Mouse (Mus musculus): ENCODE measurements at regions not wholly inside any gene's neighbourhood (a gene's known extent, or its start where the extent isn't known, plus 50 kb on each side); places are given as distances from the start of the nearest gene placed in this dataset.
A peak's percentile ranks its signal among the peaks of the same experiment; 100 is the strongest.

DNA sequence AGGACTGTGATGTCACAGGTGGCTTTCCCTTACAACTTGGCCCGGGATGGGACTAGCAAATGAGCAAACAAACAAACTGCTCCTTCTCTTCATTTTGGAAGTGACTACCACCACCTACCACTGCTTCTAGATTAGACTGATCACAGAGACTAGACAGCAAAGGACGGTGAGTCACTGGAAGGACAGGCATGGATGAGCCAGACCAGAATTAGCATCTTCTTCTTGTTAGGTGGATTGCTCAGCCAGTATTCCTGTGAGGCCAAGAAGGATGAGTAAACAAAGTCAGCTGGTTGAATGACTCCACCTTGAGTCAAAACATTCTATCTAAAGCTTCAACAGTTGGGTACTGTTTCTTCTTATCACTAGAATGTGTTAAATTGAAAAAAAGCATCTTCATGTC lies 385.1 kb upstream of the Mon1b start:
- no peak for ATAC-seq (ENCODE audit: insufficient number of reproducible peaks, low FRiP score, low TSS enrichment)

DNA sequence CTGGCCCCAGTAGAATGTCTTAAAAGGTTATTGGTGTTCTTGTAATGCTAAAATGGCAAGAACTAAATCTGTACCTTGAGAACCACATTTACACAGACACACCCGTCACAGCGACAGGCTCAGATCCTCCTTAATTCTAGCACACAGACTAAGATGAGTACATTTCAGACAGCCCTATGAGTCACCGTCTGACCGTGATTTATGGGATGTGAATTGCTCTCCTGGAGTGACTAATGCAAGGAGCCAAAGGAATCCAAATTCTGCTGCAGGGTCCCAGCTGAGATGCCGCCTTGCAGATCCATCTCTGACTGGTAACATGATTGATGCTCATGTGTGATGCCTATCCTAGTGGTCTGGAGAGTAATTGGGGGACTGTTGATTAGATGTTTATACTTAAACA lies 381.3 kb upstream of the Mon1b start:
- ATAC-seq (ENCODE audit: insufficient number of reproducible peaks, low FRiP score, low TSS enrichment), result no peak

DNA sequence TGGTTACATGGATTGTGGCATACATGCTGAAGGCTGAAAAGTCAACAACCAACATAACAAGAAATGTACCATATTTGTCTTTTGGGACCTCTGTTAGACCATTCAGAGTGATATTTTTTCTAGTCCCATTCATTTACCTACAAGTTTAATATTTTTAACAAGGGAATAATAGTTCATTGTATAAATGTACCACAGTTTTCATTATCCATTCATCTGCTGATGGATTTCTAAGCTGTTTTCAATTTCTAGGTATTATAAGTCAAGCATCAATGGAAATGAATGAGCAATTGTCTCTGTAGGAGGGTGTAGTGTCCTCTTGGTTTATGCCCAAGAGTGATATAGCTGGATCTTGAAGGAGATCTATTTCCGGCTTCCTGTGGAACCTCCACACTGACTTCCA lies 375.9 kb upstream of the Mon1b start:
- ATAC-seq (ENCODE audit: insufficient number of reproducible peaks, low FRiP score, low TSS enrichment), result no peak

DNA sequence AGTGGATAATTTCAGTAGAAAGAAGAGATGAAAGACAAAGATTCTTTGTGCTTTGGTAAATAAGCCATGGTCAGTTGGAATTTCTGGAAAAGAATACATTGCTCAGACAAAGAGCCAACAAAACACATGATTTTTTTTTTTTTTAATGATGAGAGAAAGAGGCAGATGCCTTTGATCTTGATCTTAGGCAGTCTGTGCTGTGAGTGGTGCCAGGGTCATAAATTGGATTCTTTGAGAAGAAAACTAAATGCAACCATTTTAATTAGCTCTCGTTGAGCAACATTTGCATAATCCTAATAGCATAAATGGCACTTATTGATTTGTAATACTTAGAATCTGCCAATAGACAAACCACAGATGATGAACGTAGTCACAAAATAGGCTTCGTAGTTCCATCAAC lies 372.1 kb upstream of the Mon1b start:
- ATAC-seq (ENCODE audit: insufficient number of reproducible peaks, low FRiP score, low TSS enrichment), result no peak

DNA sequence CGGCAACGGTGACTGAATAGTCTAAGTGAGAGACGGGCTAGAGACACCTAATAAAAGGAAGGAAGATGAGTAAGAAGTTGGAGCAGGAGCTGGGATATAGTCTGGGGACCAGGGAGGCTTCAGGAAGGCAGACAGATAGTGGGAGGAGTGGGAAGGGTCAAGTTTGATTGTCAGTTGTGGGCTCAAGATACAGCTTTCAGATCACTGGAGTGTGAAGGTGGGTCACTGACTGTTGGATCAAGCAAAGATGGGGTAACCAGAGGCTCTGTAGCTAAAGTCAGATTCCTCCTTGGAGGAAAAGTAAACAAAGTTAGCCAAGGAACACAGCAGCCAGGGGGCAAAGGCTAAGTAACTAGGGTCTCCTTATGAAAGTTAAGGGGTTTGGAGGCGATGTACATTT lies 364.1 kb upstream of the Mon1b start:
- ATAC-seq (ENCODE audit: insufficient number of reproducible peaks, low FRiP score, low TSS enrichment), result no peak

DNA sequence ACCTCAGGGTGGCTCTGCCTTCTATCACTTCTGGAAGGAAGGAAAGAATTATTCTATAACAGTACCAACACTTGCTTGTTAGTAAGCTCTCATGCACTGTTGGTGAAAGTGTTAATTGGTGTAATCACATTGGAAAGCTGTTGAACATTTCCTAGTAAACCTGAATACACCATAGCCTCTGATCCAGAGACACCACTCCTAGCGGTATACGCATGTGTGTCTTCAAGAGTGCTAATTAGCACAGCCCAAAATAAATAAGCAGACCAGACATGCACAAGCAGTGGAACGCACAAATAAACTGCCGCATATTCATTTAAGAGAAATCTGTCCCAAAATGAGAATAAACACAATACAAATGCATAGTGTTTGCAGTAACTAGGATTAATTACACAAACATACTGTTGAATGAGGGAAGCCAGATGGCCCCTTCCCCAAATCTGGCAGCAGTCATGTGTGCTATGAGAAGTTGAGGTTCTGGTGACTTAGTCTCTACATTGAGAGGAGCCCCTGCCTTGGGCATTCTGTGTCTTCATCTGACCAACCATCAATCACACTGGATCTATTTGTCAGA lies 335.0 kb upstream of the Mon1b start:
- no peak for ATAC-seq (ENCODE audit: insufficient number of reproducible peaks, low FRiP score, low TSS enrichment)

DNA sequence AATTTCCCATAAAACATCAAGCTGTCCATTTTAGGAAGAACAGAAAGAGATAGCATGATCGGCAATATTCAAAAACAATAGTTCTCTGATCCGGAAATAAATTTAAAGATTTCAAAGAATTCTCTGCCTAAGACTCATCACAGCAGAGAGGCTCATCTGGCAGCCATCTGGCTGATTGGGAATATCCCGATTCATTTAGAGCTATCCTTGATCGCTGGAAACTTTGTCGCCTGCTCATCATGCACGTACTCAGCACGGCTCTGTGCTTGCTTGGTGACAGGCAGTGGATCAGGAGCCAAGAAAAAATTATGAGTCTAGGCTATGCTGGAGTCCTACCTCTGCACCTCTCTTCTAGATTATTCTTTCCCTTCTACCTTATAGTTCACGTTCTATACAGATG lies 332.0 kb upstream of the Mon1b start:
- no peak for ATAC-seq (ENCODE audit: insufficient number of reproducible peaks, low FRiP score, low TSS enrichment)

DNA sequence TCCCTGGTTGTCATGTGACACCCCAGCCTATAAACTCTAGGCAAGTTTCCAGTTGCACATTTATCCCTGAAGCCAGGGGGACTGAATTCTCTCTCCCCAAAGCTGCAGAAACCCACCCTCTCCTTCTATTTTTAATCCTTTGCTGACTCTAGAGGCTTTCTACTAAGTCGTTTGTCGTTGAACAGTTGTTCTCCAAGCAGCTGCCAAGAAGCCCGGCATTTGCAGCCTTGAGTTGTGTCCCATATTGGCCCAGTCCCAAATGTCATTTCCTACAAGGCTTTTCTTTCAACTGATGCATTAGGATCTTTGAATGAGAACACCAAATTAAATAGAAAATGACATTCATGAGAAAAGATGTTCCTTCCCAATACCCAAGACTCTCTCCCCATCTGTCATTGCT lies 318.2 kb upstream of the Mon1b start:
- no peak for ATAC-seq (ENCODE audit: insufficient number of reproducible peaks, low FRiP score, low TSS enrichment)

DNA sequence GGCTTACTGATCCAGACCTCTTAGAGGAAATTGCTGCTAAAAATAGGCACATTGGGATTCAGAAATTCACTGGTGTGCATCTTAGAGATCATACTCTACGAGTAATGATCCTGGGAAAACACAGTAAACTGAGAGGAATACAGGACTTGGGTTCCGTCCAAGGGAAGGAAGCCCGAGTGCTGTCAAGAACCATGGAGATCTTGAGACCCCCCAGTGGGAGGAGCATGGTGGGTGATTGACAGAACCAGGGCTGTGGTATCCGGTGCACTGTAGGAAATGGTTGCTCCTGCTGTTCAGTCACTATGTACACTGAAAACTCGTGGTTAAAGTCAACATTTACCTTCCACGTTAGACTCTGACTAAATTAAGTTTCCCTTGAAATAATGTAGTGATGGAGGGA lies 303.8 kb upstream of the Mon1b start:
- ATAC-seq (ENCODE audit: insufficient number of reproducible peaks, low FRiP score, low TSS enrichment), result 0 out of 2 replicates have a peak, but pooled peaks have one; percentile 40

DNA sequence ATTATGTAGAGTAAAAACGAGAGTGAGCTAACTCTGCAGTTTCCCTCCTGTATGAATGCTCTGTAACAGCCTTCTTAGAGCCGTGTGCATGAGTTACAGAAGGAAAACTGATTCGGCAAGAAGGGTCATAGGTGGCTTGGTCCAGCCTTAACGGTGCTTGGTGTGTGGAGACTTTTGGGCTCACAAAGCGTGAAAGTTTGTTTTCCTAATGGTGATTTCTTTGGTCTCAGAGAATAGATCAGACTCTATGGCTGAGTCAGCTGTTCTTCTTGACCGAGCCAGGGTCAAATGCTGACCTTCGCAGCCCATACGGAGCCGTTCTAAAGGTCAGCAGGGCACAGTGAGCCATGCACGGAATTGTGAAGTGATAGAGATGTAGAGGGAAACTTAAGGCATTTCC lies 294.1 kb upstream of the Mon1b start:
- no peak for ATAC-seq (ENCODE audit: insufficient number of reproducible peaks, low FRiP score, low TSS enrichment)

DNA sequence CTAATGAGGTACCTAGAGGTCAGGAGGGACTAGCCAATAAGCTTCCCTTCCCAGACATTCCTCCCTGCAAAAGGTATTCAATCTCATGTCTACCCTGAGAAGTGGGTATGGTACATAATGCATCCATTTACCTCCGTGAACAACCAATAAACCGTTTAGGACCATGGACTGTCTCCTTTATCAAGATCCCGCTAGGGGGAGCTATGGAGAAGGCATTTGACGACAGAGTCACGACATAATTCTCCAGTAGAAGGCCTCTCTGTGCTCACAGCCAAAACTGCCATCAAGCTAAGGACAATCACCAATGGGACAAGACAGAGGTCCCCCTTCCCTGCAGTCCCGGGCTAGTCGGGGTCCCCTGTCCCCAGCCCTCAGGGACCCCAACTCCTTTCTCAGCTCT lies 273.5 kb upstream of the Mon1b start:
- ATAC-seq (ENCODE audit: insufficient number of reproducible peaks, low FRiP score, low TSS enrichment), result no peak

DNA sequence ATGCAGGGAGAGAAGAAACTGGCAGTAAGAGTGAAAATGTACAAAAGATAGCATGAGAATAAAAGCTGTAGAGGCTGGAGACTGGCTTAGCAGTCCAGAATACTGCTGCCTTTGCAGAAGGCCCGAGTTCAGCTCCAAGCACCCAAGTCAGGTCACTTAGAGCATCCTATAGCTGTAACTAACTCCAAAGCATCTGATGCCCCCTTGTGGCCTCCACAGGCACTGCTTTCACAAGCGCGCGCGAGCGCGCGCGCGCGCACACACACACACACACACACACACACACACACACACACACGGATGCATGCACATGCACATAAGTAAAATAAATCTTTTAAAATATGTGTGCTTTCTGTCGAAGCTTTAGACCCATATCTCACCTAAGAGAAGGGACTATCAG lies 271.2 kb upstream of the Mon1b start:
- no peak for ATAC-seq (ENCODE audit: insufficient number of reproducible peaks, low FRiP score, low TSS enrichment)

DNA sequence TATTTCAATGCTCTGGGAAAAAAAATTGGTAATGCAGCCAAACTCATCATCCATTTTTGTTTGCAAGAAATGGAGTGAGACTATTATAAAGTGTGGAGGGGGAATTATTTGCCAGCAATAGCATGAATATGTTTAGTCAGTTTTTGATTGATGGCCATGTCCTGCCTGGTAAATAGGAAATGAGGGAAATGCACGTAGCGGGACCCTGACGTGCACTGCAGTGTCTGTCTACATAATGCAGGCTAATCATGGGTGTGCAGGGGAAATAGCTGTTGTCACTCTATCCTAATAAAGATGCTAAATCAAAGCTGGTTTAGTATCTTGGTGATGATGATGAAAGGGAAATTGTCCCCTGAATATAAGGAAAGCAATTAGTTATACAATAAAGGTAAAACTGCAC lies 251.9 kb upstream of the Mon1b start:
- ATAC-seq (ENCODE audit: insufficient number of reproducible peaks, low FRiP score, low TSS enrichment), result no peak

DNA sequence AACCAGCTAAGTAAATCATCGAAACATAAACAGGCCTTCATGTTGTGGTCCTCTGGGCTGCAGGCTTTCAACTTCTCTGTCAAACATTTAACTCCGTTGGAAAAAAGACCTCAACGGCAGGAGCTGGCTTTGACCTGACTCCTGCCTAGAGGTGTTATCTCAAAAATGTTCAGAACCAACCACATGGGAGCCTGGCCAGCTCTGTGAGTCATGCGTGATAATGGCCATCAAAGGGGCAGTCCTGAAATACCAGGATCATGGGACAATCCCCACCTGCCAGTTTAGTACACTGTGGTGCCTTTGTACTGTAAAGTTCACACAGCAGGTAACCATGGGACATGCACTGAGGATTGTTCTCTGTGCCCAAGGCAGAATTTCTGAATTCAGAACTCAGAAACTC lies 251.4 kb upstream of the Mon1b start:
- no peak for ATAC-seq (ENCODE audit: insufficient number of reproducible peaks, low FRiP score, low TSS enrichment)

DNA sequence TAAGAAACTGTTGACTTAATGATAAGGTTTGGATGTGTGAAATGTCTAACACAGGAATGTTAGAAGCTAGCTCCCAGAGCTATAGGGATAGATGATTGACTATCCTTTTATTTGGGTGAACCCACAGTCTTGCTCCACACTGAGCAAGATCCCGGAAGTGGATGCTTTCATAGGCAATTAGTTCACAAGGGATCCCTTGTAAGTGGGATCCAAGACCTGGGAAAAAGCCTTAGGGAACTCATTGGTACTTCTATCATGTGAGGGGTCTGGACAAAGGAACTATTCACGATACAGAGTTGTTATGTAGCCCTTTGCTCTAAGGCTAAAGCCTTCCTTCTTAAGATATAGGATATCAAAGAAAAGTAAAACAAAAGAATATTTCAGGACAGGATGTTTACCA lies 245.9 kb upstream of the Mon1b start:
- ATAC-seq (ENCODE audit: insufficient number of reproducible peaks, low FRiP score, low TSS enrichment), result no peak

DNA sequence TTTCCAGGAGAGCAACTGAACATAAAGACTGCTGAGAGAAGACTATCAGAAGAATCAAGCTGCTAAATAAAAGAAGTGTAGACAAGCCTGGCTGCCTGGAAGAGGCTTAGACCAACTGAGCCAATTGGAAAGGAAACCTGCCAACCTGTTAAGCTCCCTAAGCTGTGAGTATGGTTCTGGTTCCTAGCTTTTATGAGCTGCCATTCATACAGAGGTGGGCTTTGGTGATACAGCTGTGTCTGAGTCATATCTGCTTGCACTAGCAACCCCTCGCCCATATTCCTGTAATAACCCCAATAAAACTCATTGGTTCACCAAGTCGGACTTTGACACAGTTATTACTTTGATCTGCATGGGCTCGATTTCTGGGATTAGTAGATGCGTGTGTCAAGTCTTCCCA lies 245.3 kb upstream of the Mon1b start:
- no peak for ATAC-seq (ENCODE audit: insufficient number of reproducible peaks, low FRiP score, low TSS enrichment)

DNA sequence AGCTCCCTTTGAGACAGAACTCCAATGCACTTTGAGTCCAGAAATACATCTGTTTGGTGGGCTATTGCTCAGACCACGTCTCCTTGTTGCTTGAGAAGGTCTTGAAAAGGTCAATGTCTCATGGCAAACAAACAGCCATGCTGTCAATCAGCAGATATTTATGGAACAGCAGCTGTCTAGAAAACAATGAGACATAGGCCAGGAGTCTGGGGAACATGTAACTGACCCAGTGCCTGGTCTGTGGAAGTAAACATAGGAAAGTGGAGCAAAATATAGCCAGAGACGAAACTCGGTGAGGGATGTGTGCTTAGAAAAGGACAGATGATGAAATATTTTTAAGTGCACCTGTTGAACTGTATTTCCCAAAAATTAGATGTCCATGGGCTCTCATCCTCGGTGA lies 241.1 kb upstream of the Mon1b start:
- no peak for ATAC-seq (ENCODE audit: insufficient number of reproducible peaks, low FRiP score, low TSS enrichment)

DNA sequence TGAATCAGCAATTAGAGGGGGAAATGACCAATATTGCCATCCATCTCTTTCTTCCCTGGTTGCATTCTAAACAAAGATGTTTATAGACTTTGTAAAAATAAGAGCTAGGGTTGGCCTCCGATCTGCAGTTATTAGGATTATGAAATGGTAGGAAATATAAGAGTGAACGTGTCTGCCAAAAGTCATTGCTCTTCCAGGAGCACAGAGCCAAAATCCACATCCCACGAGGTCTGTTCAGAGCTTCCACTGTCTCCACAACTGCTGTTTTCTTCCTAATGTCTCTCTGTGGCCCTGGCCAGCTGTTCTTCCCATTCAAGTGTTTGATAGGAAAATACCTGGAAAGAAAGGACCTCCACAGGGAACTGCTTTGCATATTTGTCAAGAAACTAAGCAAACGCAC lies 230.2 kb upstream of the Mon1b start:
- ATAC-seq (ENCODE audit: insufficient number of reproducible peaks, low FRiP score, low TSS enrichment), result no peak

DNA sequence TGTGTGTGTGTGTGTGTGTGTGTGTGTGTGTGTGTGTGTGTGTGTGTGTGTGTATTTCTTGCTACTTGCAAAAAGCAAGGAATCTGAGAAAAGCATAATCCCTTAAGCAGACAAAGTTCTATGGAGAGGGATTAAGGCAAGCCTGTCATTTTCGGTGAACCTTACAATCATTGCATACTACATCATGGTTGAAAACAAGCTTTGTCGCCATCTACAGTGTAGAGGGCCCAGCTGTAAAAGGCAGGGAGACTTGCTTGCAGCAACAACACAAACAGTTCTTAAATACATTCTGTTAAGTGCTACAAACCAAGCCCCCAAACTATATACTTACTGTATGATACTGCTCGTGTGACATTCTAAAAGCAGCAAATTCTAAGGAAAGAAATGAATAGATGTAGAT lies 216.0 kb upstream of the Mon1b start:
- no peak for ATAC-seq (ENCODE audit: insufficient number of reproducible peaks, low FRiP score, low TSS enrichment)

DNA sequence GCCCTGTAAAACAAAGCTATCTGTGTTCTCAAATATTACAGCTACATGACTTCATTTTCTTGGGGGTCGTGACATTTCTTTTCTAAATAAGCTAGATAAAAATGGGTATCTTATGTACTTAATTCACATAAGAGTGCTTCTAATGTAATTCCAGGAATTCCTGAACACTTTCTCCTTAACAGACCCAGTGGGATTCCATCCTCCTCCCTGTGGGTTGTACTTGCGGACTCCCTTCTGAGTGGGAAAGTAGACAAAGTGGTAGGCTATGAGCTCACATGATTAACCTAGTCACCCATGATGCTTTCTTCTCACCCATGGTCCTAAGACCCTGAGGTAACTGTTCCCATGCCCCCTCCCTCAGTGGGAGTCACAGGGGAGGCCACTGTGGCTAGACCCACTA lies 212.7 kb upstream of the Mon1b start:
- no peak for ATAC-seq (ENCODE audit: insufficient number of reproducible peaks, low FRiP score, low TSS enrichment)

DNA sequence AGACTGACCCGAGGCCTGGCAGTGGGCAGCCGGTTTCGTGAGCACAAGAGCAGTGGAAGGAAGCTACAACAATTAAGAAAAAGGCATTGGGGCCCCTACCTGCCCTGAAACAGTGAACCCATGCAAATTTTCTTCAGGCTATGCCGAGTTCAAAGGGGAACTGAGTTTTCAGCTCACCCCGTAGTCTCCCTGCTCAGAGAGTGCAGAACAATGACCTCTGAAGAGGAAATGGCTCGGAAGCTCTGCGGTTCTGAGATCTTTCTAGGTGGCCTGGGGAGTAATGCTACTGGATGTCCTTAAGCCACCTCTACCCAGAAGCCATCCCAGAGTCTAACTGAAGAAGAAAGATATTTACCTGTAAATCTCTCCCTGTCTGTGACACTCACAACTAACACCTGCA lies 196.3 kb upstream of the Mon1b start:
- ATAC-seq (ENCODE audit: insufficient number of reproducible peaks, low FRiP score, low TSS enrichment), result no peak

DNA sequence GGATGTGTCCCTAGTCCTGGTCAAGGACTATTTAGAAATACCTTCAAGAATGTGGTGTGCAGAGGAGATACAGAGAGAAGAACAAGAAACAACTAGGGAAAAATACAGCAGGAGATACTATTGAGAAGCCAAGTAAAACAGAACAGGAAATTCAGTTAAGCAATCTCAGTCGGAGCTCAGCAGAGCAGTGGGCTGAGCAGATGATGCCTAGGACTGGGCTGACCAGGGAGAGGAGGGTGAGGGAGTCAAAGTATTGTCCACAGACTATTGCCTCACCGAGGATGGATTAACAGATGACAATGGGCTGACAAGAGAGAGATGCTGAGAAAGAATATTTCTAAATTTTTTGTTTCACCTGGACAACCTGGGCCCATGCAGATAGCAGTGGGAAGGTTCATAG lies 181.4 kb upstream of the Mon1b start:
- ATAC-seq (ENCODE audit: insufficient number of reproducible peaks, low FRiP score, low TSS enrichment), result no peak

DNA sequence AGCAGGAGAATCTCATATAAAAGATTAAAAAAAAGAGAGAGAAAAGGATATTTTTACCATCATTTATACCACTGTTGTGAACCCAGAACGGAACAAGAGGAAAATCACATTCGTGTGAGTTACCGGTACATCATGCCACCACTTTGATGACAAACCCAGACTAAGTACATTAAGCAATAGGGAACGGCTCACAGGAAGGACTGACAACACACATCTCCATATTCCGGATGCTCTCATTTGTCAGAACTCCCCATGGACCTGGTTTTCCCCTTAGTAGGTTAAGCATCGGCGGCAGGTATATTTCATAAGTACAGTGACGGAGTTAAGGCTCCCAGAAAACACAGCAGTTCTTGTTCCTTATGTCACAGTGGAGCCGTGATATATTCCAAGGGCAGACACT lies 170.8 kb upstream of the Mon1b start:
- no peak for ATAC-seq (ENCODE audit: insufficient number of reproducible peaks, low FRiP score, low TSS enrichment)

Measured in cerebellum, adult (tissue).